Mouse (Mus musculus): ENCODE results near the gene P2ry6. TPM values are rescaled to one million over a fixed set of nuclear protein-coding genes. Genes with fewer than 3 reads are reported as not detected.
A peak's percentile ranks its signal among the peaks of the same experiment; 100 is the strongest.

P2ry6 gene
- total RNA-seq, 1 experiment from 2014 or later, result 2.4 TPM

DNA sequence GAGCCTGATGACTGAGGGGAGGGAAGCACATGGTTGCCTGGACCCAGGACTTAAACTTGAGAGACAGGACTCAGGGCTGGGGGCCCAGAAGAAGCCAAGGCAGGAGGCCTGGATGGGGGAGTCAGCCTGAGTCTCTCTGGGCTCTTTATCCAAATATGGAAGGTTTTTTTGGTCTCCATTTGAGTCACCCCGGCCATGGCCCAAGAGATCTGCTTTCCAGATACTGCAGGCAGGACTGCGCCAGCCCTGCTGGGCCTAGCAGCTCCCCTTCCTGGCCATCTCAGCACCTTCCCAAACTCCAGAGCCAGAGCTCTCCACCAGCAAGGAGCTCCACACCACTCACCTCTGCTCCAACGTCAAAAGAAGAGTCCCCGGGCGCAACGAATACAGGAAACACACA lies 57.9 kb downstream of the P2ry6 start:
- peak; percentile 17 for DNase-seq

- peak; percentile 2 for DNase-seq
Measured at GRCm38 (mm10) chr7:100915204-100915603, 59.2 kb downstream of the P2ry6 start.

DNA sequence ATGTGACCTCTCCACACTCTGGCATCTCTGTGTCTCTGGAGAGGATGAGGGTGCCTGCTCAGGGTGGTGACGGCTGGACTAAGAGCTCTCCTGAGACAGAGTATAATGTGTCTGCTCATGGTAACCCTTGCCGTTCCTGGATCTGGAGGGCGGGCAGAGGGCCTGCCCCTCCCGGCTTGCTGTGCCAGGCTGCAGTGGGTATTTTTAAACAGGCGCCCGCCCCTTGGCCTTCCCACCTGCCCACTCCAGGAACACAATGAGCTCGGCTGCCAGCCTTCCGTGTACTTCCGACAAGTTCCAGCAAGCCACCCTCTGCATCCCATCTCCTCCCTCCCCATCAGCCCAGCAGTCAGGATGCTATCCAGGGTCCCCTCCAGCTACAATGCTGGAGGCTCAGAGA lies 62.7 kb downstream of the P2ry6 start:
- DNase-seq, result peak; percentile 58

- DNase-seq, result peak; percentile 79
Measured at GRCm38 (mm10) chr7:100911246-100911770, 63.1 kb downstream of the P2ry6 start.

DNA sequence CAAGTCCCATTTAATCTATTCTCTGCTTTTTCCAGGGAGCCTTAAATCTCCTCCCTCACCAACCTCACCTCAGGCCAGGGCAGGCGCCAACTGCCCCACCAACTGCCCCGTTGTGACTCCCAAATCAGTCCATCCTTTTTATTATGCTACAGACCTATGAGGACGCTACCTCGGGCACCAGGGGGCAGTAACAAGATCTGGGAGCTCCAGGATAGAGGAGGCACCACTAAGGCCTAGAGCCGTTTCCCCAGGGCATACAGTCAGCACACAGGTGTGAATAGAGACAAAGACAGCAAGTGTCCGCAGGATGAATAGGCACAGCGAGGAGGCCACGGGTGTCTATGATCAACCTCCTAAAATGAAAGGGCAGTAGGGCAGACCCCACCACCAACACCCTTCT lies 65.9 kb downstream of the P2ry6 start:
- peak; percentile 80 for DNase-seq

DNA sequence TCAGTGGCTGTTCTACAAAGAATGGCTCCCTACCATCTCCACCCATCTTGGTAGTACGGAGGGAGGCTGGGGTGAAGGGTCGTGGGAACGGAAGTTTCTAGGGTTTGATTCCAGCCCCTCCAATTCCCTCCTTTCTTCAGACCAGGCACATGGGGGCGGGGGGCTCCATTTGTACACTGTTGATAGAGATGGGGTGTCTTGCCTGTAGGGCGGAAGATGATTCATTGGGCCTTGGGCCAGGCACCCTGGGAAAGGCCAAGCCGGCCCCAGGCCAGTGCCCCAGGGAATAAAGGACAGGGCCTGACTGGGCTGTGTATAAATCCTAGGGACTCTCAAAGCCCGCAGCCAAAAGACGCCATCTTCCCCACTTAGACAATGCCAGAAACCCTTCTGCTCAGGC lies 66.4 kb downstream of the P2ry6 start:
- peak; percentile 74 for DNase-seq

DNA sequence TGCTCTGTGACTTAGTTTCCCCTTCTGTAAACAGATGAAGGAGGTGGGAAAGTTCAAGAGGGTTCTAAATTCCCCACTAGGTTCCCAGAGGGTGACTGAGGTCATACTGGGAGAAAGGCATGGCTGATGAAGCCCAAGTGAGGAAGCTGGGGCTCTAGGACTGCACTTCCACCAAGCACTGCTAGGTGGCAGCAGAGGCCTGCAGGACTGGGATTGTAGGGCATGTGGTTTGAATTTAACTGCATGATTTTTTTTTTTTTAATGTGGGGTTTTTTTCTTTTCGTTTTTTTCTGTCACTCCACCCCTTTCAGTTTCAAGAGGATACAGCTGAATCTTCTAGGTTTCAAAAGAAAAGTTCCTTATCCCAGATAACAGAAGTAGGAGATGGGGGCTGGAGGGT lies 67.2 kb downstream of the P2ry6 start:
- peak; percentile 88 for DNase-seq

DNA sequence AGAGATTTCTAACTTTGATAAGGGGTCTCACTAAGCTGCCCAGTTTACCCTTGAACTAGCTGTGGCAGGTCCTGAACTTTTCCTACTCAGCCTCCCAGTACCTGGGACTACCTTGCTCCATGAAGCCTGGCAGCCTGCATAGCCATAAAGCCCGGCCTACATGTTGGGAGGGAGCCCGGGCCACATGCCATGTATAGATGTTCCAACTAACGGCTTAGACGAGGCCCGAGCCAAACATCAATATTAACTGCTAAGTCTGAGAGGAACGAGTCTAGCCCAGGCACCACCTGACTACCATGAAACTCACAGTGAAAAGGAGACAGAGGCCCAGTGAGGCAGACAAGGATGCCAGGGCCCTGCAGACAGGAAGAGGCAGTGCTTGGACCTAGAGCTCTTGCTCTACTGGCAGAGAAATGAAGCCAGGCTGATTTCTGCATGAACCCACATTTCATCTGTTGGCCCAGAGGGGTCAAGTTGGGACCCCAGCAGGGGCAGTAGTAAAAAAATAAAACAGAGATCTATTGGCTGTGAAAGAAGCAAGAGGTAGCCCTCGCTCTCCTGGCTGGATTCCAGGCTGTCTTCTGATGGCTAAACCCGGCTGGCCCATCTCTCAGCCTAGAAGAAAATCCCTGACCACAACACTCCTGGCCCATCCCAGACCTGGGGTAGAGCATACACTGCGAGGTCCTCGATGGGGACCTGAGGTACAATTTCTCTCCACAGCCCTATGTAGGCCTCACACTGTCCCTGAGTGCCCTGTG lies 68.2 kb downstream of the P2ry6 start:
- DNase-seq, result no peak

GRCm38 (mm10) chr7:100905037-100905436 lies 69.4 kb downstream of the P2ry6 start:
- no peak for DNase-seq

GRCm38 (mm10) chr7:100904612-100905011 lies 69.8 kb downstream of the P2ry6 start:
- DNase-seq, result no peak

DNA sequence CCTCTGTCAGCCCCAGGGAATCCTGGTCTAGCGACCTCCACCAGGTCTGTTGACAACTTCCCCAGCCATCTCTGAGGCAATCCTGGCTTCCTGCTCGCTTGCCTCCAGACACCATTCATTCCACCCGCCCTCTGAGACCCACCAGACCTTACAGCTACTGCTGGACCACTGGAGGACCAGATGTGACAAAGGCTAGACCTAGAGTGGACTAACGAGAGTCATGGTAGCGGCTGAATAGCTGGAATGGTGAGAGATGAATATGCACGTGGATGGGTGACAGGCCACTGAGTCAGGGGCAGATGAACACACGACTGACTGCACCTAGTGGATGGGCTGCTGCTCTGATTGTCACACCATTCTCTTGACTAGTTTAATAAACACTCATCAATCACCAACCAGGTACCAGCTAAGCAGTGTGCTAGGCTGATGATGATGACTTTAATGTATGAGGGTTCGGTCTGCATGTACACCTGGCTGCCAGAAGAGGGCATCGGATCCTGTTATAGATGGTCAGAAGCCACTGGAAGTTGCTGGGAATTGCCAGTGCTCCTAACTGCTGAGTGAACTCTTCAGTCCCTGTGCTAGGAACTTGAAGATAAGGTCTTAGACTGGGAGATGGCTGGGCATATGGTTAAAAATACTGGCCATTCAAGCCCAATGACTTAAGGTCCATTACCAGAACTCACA lies 71.9 kb downstream of the P2ry6 start:
- no peak for DNase-seq

GRCm38 (mm10) chr7:100897828-100898227 lies 76.6 kb downstream of the P2ry6 start:
- DNase-seq, result no peak

GRCm38 (mm10) chr7:100894833-100895226 lies 79.6 kb downstream of the P2ry6 start:
- DNase-seq, result no peak

DNA sequence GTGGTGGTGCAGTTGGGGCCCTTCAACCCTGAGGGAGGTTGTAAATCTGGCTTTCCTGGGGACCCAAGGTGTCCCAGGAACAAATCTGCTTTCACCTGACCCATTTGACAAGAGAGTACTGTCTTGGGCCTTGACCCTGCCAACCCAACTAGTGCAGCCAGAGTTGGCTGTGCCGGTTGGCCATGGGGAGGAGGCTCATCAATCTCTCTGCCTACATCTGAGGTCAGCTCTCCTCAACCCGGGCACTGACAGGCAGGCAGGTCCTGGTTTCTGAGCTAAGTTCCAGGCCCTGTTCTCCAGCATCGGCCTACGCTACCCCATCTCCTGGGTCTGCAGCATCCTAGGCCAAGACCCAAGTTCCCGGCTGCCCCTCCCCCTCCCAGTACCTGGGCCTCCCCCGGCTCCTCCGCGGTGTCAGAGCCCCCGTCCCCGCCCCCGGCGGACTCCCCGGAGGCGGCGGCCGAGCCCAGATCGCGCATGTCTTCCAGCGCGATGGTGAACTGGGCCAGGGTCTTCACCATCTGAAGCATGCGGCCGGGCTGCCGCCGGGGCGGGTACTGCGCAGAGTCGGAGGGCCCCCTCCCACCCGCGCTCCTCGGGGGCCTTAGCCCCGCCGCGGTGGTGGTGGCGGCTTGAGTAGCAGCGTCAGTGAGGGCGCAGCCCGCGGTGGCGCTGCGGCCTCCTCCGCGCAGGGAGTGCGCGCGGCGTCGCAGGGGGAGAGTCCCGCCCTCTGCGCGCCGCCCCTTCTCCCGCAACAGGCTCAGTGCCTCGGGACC lies 80.2 kb downstream of the P2ry6 start:
- peak; percentile 79 for DNase-seq

GRCm38 (mm10) chr7:100893249-100894056 lies 81.0 kb downstream of the P2ry6 start:
- peak; percentile 92 for DNase-seq

Other genes starting within 250 kb of the P2ry6 start
- 3.1 and 5.8 TPM in 2 replicates for gene Relt, start 111.2 kb downstream of the P2ry6 start, total RNA-seq (2021)
- 43.9 and 47.2 TPM in 2 replicates for gene Arhgef17, start 42.5 kb downstream of the P2ry6 start, total RNA-seq (2021)
- 4.3 and 5.0 TPM in 2 replicates for gene P2ry2, start 38.2 kb upstream of the P2ry6 start, total RNA-seq (2021)
- 21.6 and 31.8 TPM in 2 replicates for gene Fchsd2, start 118.2 kb upstream of the P2ry6 start, total RNA-seq (2021)